Mouse (Mus musculus): ENCODE measurements around the gene Timm23.

- no peak for TF ChIP-seq CTCF (IDR thresholded peaks at IDR 0.05; ENCODE audit: borderline replicate concordance, extremely low read depth, insufficient read depth, insufficient read length)
- no peak for TF ChIP-seq POLR2A (IDR thresholded peaks at IDR 0.05; ENCODE audit: borderline replicate concordance, extremely low read depth, insufficient read depth, insufficient read length, poor library complexity, severe bottlenecking)
These were observed 37.3 kb downstream of the Timm23 start for GRCm38 (mm10) chr14:32164173-32165051.

Data from brain, embryonic 14.5 days (tissue).